Mouse (Mus musculus) c-Kit-positive CD71-negative TER-119-negative erythroid progenitor cells, embryonic 14.5 days (primary cell): ENCODE measurements around the gene Tmem159.

Experiments used
- DNase-seq: peaks from one replicate; pipeline ENCODE4 v3.0.0-alpha.2; 2013; ENCODE audit warnings: low read depth

Tmem159 gene

DNA sequence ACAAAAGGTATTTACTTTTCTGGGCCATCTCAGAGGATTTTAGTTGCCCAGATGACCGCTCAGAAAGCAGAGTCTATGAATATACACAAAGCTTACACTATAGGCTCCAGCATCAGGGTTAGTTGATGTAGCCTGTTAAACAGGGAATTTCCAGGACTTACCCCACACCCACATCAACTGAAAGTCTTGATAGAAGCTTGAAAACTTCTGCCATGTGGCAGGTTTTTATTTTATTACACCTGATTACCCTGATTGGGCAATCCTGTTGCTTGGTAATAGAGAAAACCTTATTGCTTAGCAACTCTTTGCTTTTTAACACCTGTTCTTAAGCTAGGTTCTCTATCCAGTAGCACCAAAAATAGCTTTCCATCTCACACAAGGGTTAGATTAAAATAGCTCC lies 40.6 kb downstream of the Tmem159 start:
- DNase-seq: no peak

GRCm38 (mm10) chr7:120145191-120145590 lies 43.0 kb downstream of the Tmem159 start, which contains the start of gene Zp2:
TSS of gene Zp2 (minus strand) at chr7:120145291.
- DNase-seq: no peak

DNA sequence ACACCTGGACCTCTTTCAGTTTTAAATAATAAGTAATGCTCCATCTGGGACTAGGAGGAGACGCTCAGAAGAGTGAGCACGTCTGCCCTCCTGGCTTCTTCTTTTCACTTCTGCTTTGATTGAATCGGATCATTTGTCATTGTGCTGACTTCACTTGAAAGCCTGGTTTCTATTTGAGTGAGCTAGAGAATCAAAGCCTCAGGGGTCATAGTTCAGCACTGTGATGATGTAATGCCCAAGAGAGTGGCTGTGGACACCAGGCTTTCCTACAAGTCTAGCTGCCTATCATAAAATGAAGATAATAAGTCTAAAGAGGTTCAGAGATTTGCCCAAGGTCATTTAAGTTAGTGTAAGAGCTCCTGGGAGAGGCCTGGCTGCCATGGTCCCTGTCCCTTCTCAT lies 48.1 kb downstream of the Tmem159 start:
- no peak for DNase-seq

DNA sequence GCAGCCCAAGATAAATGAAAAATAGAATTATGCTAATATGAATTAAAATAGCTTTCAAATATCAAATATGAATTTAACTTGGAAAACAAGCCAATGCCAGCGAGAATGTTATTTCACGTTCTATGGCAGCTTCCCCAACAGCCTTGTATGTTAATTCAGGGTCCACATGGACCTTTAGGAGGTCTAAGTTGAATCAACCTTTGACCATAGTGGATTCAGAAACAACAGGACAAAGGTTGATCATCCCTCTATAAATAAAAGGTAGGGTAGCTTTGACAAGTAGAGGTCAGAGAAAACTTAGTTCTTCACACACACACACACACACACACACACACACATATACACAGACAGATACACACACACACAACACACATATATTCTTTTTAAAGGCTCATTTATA lies 48.7 kb downstream of the Tmem159 start:
- DNase-seq: no peak

GRCm38 (mm10) chr7:120156841-120157409 lies 54.8 kb downstream of the Tmem159 start:
- no peak for DNase-seq

GRCm38 (mm10) chr7:120157575-120158061 lies 55.5 kb downstream of the Tmem159 start:
- no peak for DNase-seq

DNA sequence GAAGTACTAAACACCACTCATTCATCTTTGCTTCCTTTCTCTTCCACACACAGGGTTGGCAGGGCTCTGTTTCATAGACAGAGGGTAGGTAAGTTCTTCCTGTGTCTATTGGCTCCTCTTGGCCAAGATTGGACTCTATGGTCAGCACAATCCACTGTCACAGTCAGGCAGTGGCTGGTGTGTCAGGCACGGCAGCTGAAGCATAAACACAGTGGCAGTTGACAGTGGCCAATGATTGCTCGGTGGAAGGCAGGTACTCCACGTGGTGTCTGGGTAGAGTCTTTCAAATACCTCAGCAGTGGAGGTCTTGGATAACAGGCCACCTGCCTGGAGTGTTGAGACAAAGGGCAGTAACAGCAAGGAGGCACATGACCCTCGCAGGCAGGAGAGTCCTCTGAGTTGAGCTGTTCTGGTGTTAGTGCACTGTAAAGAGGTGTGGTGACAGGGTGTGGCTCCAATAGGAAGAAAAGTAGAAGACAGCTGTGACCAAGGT lies 56.0 kb downstream of the Tmem159 start:
- DNase-seq: no peak

GRCm38 (mm10) chr7:120163581-120164251 lies 61.6 kb downstream of the Tmem159 start:
- DNase-seq: no peak
